Mouse (Mus musculus) spleen, adult 2 months (tissue): ENCODE measurements at regions not wholly inside any gene's neighbourhood (a gene's known extent, or its start where the extent isn't known, plus 50 kb on each side); places are given as distances from the start of the nearest gene placed in this dataset.

Experiments
- CTCF ChIP-seq: fragments of 200-500 bp; IDR thresholded peaks from 2 replicates; pipeline ENCODE4 v1.5.1; 2011; ENCODE audit warnings: mild to moderate bottlenecking, inconsistent platforms; ENCODE audit not compliant: insufficient read depth, insufficient read length, insufficient replicate concordance; ENCODE audit errors: extremely low read depth
- POLR2A ChIP-seq: fragments of 200-500 bp; IDR thresholded peaks from 2 replicates; pipeline ENCODE4 v1.6.1; 2011; ENCODE audit warnings: low read depth, low read length, inconsistent platforms

GRCm38 (mm10) chr9:115551080-115551479, 240.9 kb upstream of the Stt3b start:
- no peak for TF ChIP-seq CTCF
- TF ChIP-seq POLR2A, result no peak
